Mouse (Mus musculus): ENCODE results near the gene Aqp7. TPM values are rescaled to one million over a fixed set of nuclear protein-coding genes. Genes with fewer than 3 reads are reported as not detected.

The Aqp7 gene
- total RNA-seq (2023), result not detected

GRCm38 (mm10) chr4:41047524-41048271 lies at the start of gene Aqp7:
Gene Aqp7 (minus strand): TSS chr4:41048139.

Other genes with a start within 250 kb of the Aqp7 start
- 71.0 TPM for gene B4galt1, start 194.1 kb downstream of the Aqp7 start, total RNA-seq (2023)
- not detected for gene Spink4, start 128.1 kb downstream of the Aqp7 start, total RNA-seq (2023)
- 66.7 TPM for gene Bag1, start 99.8 kb downstream of the Aqp7 start, total RNA-seq (2023)
- 25.8 TPM for gene Chmp5, start 99.7 kb downstream of the Aqp7 start, total RNA-seq (2023)
- 96.7 TPM for gene Nfx1, start 77.2 kb downstream of the Aqp7 start, total RNA-seq (2023)
- gene Aqp3, start 50.0 kb upstream of the Aqp7 start, total RNA-seq (2023), result 62.2 TPM
- 66.9 TPM for gene Nol6, start 76.3 kb upstream of the Aqp7 start, total RNA-seq (2023)
- 72.2 TPM for gene Ube2r2, start 87.6 kb upstream of the Aqp7 start, total RNA-seq (2023)
- gene Ubap2, start 227.0 kb upstream of the Aqp7 start, total RNA-seq (2023), result 75.7 TPM

Data from CD4-positive naive resting alpha-beta T cell, adult 57 days (primary cell).